Mouse (Mus musculus) neural tube, embryonic 10.5 days (tissue): Measurements from ENCODE around the gene Ldoc1.

ENCODE experiments used
- DNase-seq: peaks from one replicate; pipeline ENCODE4 v3.0.0-alpha.2; 2017; ENCODE audit warnings: low spot score; ENCODE audit errors: extremely low spot score

Gene Ldoc1

DNA sequence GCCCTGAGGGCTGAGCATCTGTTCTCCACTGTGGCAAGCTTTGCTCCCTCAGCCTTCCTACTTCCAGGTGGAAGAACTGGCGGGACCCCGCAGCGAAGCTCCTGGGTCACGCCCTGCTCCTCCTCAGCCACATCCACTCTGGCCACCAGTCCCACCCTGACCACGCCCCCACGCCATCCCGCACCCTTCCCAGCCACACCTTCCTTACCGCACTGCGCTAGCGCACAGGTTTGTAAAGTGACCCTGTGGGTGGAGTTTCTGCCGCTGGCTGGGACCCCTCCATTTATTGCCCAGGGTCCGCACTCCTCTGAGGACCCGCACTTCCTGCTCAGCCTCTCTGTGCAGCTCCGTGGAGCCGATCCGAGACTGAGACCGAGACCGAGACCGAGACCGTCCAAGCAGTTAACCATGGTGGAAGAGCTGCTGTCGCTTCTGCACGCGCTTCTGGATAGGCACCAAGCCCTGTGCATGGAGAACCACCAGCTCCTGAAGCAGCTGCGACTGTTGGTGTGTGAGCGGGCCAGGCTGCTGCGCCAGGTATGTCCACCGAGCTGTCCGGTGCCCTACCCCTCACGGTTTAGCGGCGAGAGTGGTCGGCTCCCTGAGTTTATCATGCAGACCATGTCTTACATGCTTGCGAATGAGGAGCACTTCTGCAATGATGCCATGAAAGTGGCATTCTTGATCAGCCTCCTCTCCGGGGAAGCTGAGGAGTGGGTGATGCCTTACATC is at the start of gene Ldoc1:
TSS of gene Ldoc1 (plus strand) at position 196 of the 732 bp plus-strand sequence.
- peak; percentile 14 for DNase-seq

- DNase-seq = no peak
Measured at GRCm38 (mm10) chrX:61710131-61710530, 834 bp downstream of the Ldoc1 start.

GRCm38 (mm10) chrX:61722281-61723028 is 13.2 kb downstream of the Ldoc1 start:
- peak; percentile 16 for DNase-seq

- DNase-seq = no peak
Measured at GRCm38 (mm10) chrX:61723029-61723980, 14.0 kb downstream of the Ldoc1 start.

GRCm38 (mm10) chrX:61727516-61728310 is 18.4 kb downstream of the Ldoc1 start:
- DNase-seq = no peak
